Mouse (Mus musculus) embryonic facial prominence, embryonic 13.5 days (tissue): ENCODE data around the gene Dusp8. TPM values are rescaled to one million over a fixed set of nuclear protein-coding genes. Genes with fewer than 3 reads are reported as not detected.

Experiments used
- ATAC-seq: fragments of 200-750 bp; cut with Nextera tagmentation; 2 replicates; pipeline ENCODE4 v1.8.0; 2017; ENCODE audit warnings: low read depth; ENCODE audit not compliant: insufficient number of reproducible peaks, insufficient read depth, low FRiP score, low TSS enrichment
- H3K27ac ChIP-seq: fragments of 300-500 bp; sonication (generic); 2 replicates; pipeline ENCODE4 v1.5.1; 2015; ENCODE audit warnings: moderate library complexity, mild to moderate bottlenecking, inconsistent platforms
- H3K27me3 ChIP-seq: fragments of 300-500 bp; sonication (generic); 2 replicates; pipeline ENCODE4 v1.6.1; 2015; ENCODE audit warnings: mild to moderate bottlenecking, inconsistent platforms
- H3K36me3 ChIP-seq: fragments of 300-500 bp; sonication (generic); 2 replicates; pipeline ENCODE4 v1.6.1; 2015; ENCODE audit warnings: mild to moderate bottlenecking, inconsistent platforms
- H3K4me1 ChIP-seq: fragments of 300-500 bp; sonication (generic); 2 replicates; pipeline ENCODE4 v1.6.1; 2015; ENCODE audit warnings: inconsistent platforms
- H3K4me2 ChIP-seq: fragments of 300-500 bp; sonication (generic); 2 replicates; pipeline ENCODE4 v1.6.1; 2015; ENCODE audit warnings: moderate library complexity, mild to moderate bottlenecking, inconsistent platforms
- H3K4me3 ChIP-seq: fragments of 300-500 bp; sonication (generic); 2 replicates; pipeline ENCODE4 v1.5.1; 2015; ENCODE audit warnings: mild to moderate bottlenecking, inconsistent platforms
- H3K9ac ChIP-seq: fragments of 300-500 bp; sonication (generic); 2 replicates; pipeline ENCODE4 v1.6.1; 2015; ENCODE audit warnings: mild to moderate bottlenecking, inconsistent platforms
- H3K9me3 ChIP-seq: fragments of 300-500 bp; sonication (generic); 2 replicates; pipeline ENCODE4 v1.6.1; 2016; ENCODE audit warnings: inconsistent platforms
- WGBS: fragments of 180-500 bp; shearing (Covaris S2); methylation state at CpG from one replicate; pipeline ENCODE4 v1.1.7; 2015; ENCODE audit warnings: mixed read lengths; 5-methylcytosine and 5-hydroxymethylcytosine counted together
- polyA plus RNA-seq: library from polyadenylated mRNA; unstranded; fragments of >200 nt; fragmentation: Nextera tagmentation; extraction: Ambion mirVana; gene quantifications from 2 replicates; pipeline ENCODE4 v1.2.1, GENCODE M21; 2015

Dusp8 gene
- polyA plus RNA-seq, 1 experiment from 2014 or later = 2.6 TPM

DNA sequence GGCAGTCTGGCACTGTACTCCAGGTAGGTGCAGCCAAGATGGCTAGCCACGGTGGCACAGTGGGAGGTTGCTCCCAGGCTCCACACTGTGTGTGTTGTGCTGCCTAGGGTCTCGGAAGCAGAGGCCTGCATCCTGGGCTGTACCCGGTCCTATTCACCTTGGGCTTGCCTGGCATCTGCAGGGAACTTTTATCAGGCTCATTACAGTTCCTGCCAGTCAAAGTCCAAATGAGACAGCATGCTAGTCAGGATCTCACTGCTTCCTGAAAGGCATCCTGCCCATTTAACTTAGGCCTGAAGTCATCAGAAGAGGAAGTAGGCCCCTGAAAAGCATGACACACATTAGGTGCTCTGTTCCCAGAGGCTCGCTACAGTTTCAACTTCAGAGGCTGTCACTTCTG, 27.2 kb downstream of the Dusp8 start:
- Histone ChIP-seq H3K4me2 (no peak overlapping the region), H3K9me3 (no peaks in the 10 kb centered on the region), H3K27me3 (peaks cover 35% of the 10 kb centered on the region), H3K9ac (no peak overlapping the region), H3K4me1 (0 out of 2 replicates have a peak, but pooled peaks cover 3% of the 10 kb centered on the region), H3K27ac (no peak overlapping the region), H3K4me3 (no peak overlapping the region), H3K36me3 (no peaks in the 10 kb centered on the region)
- WGBS = 55% methylated on average over 4 of the region's 4 CpGs
- ATAC-seq = no peak

DNA sequence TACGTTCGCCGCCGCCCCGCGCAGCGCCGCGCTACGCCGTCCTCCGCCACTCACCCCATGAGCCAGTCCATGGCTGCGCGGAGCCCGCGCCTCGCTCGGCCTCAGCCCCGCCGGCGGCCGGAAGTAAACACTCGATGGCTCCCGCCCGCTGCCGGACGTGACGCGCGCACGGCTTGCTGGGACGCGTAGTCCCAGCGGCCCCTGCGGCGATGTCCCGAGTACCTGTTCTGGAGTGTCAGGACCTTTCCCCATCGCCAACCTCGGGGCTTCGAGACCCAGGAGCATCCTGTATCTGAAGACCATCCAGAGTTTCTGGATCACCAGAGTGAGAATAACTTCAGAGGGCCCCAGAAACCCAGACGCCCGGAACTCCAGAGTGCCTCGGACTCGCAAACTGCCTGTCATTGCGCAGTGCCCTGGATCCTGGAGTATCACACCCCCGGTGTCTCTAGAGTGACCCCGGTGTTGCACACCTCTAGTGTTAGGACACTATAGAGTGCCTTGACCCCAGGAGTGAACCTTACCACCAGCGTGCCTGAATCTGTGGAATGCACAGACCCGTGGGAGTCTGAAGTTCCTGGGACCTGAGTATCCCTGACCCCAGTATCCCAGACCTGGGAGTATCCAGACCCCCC, 34.6 kb downstream of the Dusp8 start, which contains the start of gene Mob2:
TSS of gene Mob2 (minus strand) at position 135 of the 635 bp plus-strand sequence.
- ATAC-seq = peak; percentile 90
- Histone ChIP-seq H3K36me3 (0 out of 2 replicates have a peak, but pooled peaks cover 11% of the 10 kb centered on the region), H3K4me2 (peak within 1 kb of the TSS; percentile 80), H3K27me3 (no peaks in the 10 kb centered on the region; the same call in 1 of the 2 replicates), H3K9me3 (no peaks in the 10 kb centered on the region), H3K27ac (peak within 1 kb of the TSS; percentile 73), H3K4me3 (peak within 1 kb of the TSS; percentile 99), H3K9ac (peak within 1 kb of the TSS; percentile 97), H3K4me1 (peaks cover 20% of the 10 kb centered on the region)
- under 1% methylated on average over 46 of the region's 49 CpGs for WGBS

DNA sequence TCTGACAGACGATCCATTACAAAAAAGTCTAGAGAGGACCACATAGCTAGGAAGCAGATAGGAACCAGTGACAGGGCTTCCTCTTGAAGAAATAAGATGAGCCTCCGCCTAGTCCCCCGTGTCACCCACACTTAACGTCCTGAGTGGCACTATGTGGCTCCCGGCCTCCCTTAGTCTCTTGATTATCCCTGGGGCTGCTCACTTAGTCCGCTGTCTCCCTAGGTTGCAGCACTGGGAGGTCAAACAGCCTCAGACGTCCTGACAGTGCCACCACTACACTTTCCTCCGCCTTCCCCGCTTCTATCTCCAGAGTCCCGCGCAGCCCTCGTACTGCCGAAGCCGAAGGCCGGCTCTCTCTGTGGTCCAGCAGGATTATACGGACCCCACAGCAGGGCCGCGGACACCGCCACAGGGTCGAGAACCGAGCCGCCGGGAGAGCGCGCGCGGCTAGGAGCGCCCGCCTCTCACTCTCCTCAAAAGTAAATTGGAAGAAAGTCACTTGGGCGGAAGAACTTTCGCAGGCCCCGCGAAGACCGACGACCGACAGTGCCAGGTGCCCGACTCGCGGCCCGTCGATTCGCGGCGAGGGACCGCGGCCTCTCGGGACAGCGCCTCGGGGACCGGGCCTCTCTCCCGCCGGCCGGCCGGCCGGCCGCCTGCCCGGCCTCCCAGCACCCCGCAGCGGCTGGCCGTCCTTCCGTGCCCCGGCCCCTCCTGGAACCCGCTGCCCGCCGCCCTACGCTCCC, 35.3 kb downstream of the Dusp8 start:
- Histone ChIP-seq H3K4me3 (peak overlapping the region; percentile 99), H3K9ac (peak overlapping the region; percentile 97), H3K4me2 (peak overlapping the region; percentile 80), H3K4me1 (peaks cover 20% of the 10 kb centered on the region), H3K27ac (peak overlapping the region; percentile 73), H3K9me3 (no peaks in the 10 kb centered on the region), H3K27me3 (no peaks in the 10 kb centered on the region; the same call in 1 of the 2 replicates), H3K36me3 (peaks cover 14% of the 10 kb centered on the region; the same call in 1 of the 2 replicates)
- WGBS = under 1% methylated on average over 63 of the region's 66 CpGs
- no peak for ATAC-seq

DNA sequence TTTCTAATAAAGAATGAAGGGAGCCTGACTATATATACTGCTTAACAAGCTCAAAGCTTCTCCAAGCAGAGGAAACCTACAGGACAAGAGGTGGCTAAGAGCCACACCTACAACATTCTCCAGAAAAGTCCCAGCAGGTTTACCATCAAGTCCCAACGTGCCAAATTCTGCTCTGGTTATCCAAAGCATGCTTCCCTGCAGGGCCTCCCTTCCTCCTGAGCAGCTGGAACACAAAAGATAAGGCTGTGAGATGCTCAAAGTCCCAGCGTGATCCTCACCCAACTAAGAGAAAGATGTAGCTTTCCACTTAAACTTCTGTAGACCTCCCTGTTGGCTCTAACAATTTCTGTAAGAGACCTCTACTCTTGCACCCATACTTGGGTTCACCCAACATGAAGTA, 36.6 kb downstream of the Dusp8 start:
- Histone ChIP-seq H3K9me3 (no peaks in the 10 kb centered on the region), H3K27ac (no peak overlapping the region), H3K4me3 (no peak overlapping the region), H3K4me2 (peak overlapping the region; percentile 80; the same call in 1 of the 2 replicates), H3K9ac (no peak overlapping the region), H3K4me1 (peaks cover 20% of the 10 kb centered on the region), H3K36me3 (peaks cover 22% of the 10 kb centered on the region; the same call in 1 of the 2 replicates), H3K27me3 (no peaks in the 10 kb centered on the region; the same call in 1 of the 2 replicates)
- 62% methylated on average over 2 of the region's 2 CpGs for WGBS
- ATAC-seq = no peak

DNA sequence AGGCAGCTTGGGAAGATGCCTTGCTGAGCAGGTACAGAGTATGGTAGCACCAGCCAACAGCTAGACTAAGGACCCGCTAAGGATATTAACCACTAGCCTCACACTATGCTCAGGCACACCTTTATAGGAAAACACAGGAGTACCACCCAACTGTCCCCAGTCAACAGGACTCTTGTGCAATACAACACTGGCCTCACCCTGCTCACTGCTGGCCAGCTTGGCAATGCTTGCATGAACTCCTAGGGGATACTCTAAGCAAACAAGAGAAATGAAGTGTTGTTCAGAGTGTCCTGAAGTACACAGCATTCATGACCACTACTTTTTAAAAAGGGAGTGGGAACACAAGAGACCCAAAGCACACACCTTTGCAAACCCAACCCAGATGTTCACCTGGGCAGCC, 38.5 kb downstream of the Dusp8 start:
- Histone ChIP-seq H3K27me3 (no peaks in the 10 kb centered on the region; the same call in 1 of the 2 replicates), H3K9me3 (no peaks in the 10 kb centered on the region), H3K36me3 (peaks cover 25% of the 10 kb centered on the region; the same call in 1 of the 2 replicates), H3K27ac (no peak overlapping the region), H3K9ac (no peak overlapping the region), H3K4me1 (peaks cover 20% of the 10 kb centered on the region), H3K4me2 (no peak overlapping the region), H3K4me3 (no peak overlapping the region)
- ATAC-seq = no peak
- 100% methylated on average over 1 of the region's 1 CpGs for WGBS

DNA sequence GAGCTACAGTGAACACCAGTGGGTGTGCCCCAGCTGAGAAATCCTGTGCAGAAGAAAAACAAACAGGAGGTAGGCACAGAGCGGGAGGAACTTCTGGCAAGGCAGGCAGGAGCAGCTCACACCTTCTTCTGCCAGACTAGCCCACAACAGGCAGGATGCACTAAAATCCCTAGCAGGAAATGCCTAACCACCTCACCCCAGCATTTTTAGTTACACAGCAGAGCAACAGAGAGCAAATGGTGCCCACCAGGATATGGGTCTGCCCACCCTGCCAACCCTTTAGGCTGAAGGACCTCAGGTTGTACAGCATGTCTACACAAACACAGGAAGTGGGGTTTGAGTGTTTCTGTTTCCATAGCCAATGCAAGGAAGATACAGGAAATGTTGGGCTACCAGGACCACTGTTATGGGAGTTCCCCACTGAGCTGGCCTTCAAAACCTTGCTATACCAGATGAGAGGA, 39.0 kb downstream of the Dusp8 start:
- Histone ChIP-seq H3K36me3 (peaks cover 25% of the 10 kb centered on the region; the same call in 1 of the 2 replicates), H3K4me2 (no peak overlapping the region), H3K9ac (no peak overlapping the region), H3K27ac (no peak overlapping the region), H3K4me1 (peaks cover 19% of the 10 kb centered on the region), H3K4me3 (no peak overlapping the region), H3K27me3 (no peaks in the 10 kb centered on the region; the same call in 1 of the 2 replicates), H3K9me3 (no peaks in the 10 kb centered on the region)
- no peak for ATAC-seq
- 91% methylated on average over 1 of the region's 1 CpGs for WGBS

DNA sequence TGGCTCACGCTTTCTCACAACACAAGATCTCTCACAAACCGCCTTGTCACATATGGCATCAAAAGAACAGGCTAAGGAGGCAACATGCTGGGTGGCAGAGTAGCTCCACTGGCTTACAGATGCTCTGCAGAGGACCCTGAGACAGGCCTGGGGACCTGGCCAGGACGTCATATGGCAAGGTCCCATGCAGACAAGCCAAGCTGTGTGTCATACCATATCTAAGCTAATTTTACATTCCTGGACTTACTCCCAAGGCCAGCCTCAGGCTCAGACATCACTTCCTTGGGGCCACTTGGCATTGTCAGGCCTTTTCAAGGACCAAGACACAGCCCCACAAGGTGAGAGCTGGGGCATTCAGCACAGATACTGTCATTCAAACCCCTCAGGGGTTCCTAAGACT, 40.2 kb downstream of the Dusp8 start:
- no peak for ATAC-seq
- H3K36me3 ChIP-seq = peaks cover 30% of the 10 kb centered on the region; the same call in 1 of the 2 replicates

DNA sequence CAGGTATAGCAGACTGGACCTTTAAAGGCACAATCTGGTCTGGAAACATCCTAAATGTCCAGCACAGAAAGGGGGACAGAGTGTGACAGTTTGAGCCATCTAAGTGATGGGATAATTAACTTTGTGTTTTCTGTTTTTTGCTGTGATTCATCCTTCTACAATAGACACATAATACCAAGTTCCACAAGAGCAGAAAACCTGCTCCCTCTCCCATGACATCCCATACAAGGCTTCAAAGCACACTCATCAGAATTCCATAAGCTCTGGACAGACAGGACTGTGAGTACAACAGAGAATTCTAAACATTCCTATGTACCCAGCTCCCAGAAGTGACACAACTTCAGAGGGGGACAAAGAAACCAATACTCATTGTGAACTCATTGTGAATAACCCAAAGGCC, 45.1 kb downstream of the Dusp8 start:
- no peak overlapping the region for H3K9ac ChIP-seq
- H3K27me3 ChIP-seq = no peaks in the 10 kb centered on the region
- ATAC-seq = no peak
- H3K4me1 ChIP-seq = no peaks in the 10 kb centered on the region
- H3K9me3 ChIP-seq = no peaks in the 10 kb centered on the region
- no peak overlapping the region for H3K4me3 ChIP-seq
- H3K4me2 ChIP-seq = no peak overlapping the region
- no peak overlapping the region for H3K27ac ChIP-seq
- peaks cover 23% of the 10 kb centered on the region for H3K36me3 ChIP-seq

More for the DNA sequence above, 40.2 kb downstream of the Dusp8 start:
- H3K4me2 ChIP-seq = no peak overlapping the region
- no peaks in the 10 kb centered on the region for H3K27me3 ChIP-seq
- H3K9ac ChIP-seq = no peak overlapping the region
- no peak overlapping the region for H3K4me3 ChIP-seq
- 91% methylated on average over 3 of the region's 3 CpGs for WGBS
- peaks cover 14% of the 10 kb centered on the region for H3K4me1 ChIP-seq
- H3K27ac ChIP-seq = no peak overlapping the region
- no peaks in the 10 kb centered on the region for H3K9me3 ChIP-seq

DNA sequence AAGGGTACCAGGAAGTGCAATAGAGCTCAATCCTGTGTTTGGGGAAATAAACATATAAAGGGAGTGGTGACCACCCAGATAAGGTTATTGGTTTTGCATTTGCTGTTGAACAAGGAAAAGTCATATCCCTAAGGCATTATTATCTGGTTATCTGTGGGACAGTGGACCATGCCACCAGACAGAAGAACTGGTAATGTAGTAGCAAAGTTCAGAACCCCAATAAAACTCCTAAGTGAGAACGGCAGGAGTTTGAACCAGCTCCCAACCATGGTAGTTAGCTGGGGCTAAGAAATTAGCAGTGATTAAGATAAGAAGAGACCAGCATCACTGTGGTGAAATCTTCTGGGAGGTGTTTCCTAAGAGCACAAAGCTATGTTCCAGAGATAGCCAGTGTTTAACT, 49.7 kb downstream of the Dusp8 start:
- H3K9me3 ChIP-seq = no peaks in the 10 kb centered on the region
- H3K9ac ChIP-seq = no peak overlapping the region
- H3K36me3 ChIP-seq = peaks cover 5% of the 10 kb centered on the region
- no peak overlapping the region for H3K4me2 ChIP-seq
- H3K27me3 ChIP-seq = no peaks in the 10 kb centered on the region
- H3K27ac ChIP-seq = no peak overlapping the region
- no peaks in the 10 kb centered on the region for H3K4me1 ChIP-seq
- ATAC-seq = no peak
- 80% methylated on average over 1 of the region's 1 CpGs for WGBS
- H3K4me3 ChIP-seq = no peak overlapping the region

DNA sequence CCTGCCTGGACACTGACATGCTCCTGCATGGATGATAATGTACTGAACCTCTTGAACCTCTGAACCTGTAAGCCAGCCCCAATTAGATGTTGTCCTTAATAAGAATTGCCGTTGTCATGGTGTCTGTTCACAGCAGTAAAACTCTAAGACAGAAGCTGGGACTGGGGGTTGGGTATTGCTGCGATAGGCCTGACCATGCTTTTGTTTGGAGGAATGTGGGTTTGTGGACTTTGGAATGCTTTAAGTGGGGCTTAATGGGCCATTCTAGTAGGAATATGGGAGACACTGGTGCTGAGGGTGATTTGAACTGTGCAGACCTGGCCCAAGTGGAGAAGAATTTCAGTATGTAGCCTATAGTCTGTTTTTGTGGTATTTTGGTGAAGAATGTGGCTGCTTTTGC, 50.3 kb downstream of the Dusp8 start:
- no peak for ATAC-seq
- 67% methylated on average over 2 of the region's 2 CpGs for WGBS
- H3K36me3 ChIP-seq = peaks cover 5% of the 10 kb centered on the region

DNA sequence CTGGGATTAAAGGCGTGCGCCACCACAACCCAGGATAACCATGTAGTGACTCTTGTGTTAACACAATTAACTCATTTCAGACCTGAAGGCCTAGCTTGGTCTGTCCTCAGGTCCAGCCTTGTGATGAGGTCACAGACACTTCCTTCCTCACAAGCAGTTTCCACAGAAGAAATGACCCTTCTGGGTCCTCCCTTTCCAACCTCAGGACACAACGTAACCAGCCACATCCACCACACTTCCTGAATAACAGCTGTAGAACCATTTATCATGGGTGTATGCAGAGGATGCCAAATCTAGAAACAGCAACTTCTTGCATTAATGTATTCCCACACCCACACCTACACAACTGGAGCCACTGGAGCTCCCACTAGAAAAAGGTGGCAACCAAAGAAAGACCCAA, 54.9 kb downstream of the Dusp8 start:
- Histone ChIP-seq H3K27ac (no peak overlapping the region), H3K27me3 (no peaks in the 10 kb centered on the region), H3K4me3 (no peak overlapping the region), H3K4me1 (no peaks in the 10 kb centered on the region), H3K36me3 (no peaks in the 10 kb centered on the region), H3K9me3 (no peaks in the 10 kb centered on the region), H3K9ac (no peak overlapping the region), H3K4me2 (no peak overlapping the region)
- ATAC-seq = no peak
- WGBS = 94% methylated on average over 3 of the region's 3 CpGs

More for the DNA sequence above, 50.3 kb downstream of the Dusp8 start:
- no peak overlapping the region for H3K27ac ChIP-seq
- no peaks in the 10 kb centered on the region for H3K9me3 ChIP-seq
- no peaks in the 10 kb centered on the region for H3K4me1 ChIP-seq
- no peak overlapping the region for H3K4me3 ChIP-seq
- no peak overlapping the region for H3K4me2 ChIP-seq
- H3K9ac ChIP-seq = no peak overlapping the region
- H3K27me3 ChIP-seq = no peaks in the 10 kb centered on the region
